Mouse (Mus musculus) small intestine, adult 2 months (tissue): ENCODE results near the gene Ccdc137.
"Not testable (repeated sequence)": the region's sequence is repeated elsewhere in the genome, so short reads cannot be mapped to it uniquely, and the experiment has no call there.

Experiments
- CTCF ChIP-seq: fragments of 200-500 bp; IDR thresholded peaks from 2 replicates; pipeline ENCODE4 v1.5.1; 2012; ENCODE audit warnings: low read depth, mild to moderate bottlenecking, control low read depth, inconsistent platforms, low read length, moderate library complexity, mixed read lengths; ENCODE audit not compliant: insufficient replicate concordance, insufficient read length; ENCODE audit errors: extremely low read depth
- POLR2A ChIP-seq: fragments of 200-500 bp; IDR thresholded peaks from 2 replicates; pipeline ENCODE4 v1.6.1; 2012; ENCODE audit warnings: low read depth, mild to moderate bottlenecking, control low read depth, inconsistent platforms, low read length, moderate library complexity

DNA sequence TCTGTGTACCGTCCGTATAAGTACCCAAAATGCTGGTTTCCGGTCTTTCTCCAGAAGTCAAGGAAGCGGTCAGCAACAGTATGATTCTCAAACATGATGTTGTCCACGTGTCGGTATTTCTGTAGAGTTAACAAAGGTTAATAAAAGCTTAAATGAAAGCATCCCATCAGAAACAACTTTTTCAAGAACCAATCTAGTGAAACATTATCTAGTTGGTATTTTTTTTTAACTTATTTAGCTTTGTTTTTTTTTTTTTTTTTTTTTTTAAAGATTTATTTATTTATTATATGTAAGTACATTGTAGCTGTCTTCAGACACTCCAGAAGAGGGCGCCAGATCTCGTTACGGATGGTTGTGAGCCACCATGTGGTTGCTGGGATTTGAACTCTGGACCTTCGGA lies 44.3 kb upstream of the Ccdc137 start:
- not testable (repeated sequence) for TF ChIP-seq POLR2A, CTCF
